Mouse (Mus musculus): ENCODE measurements around the gene Gm11437. TPM values are rescaled to one million over a fixed set of nuclear protein-coding genes. Genes with fewer than 3 reads are reported as not detected.
A peak's percentile ranks its signal among the peaks of the same experiment; 100 is the strongest.

Gm11437 gene
- polyA plus RNA-seq, 1 experiment from 2014 or later: not detected

DNA sequence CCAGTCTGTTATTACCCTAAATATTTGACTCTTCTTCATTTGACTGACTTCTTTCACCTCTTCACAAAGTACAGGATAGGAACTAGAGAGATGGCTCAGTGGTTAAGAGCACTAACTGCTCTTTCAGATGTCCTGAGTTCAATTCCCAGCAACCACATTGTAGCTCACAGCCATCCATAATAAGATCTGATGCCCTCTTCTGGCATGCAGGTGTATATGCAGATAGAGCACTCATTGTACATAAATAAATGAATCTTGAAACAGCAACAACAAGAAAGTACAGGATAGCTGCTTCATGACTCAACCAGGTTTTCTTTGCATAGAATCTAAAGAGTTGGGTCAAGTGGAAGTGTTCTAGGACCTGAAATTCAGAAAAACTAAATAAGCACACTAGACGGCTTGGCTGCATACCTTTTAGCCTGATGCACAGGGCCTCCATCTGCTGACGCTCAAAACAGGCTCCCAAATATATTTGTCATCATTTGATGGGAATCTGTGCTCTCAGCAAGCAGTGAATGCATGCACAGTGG, 32.9 kb downstream of the Gm11437 start:
- H3K9ac ChIP-seq: no peak overlapping the region
- no peaks in the 10 kb centered on the region for H3K27me3 ChIP-seq
- 0 out of 2 replicates have a peak, but pooled peaks cover 7% of the 10 kb centered on the region for H3K4me1 ChIP-seq (replicated peaks)
- H3K4me3 ChIP-seq: no peak overlapping the region
- ATAC-seq (replicated peaks; ENCODE audit: insufficient number of reproducible peaks, insufficient read depth, low FRiP score, low read depth): no peak
- WGBS: 82% methylated on average over 2 of the region's 2 CpGs
- no peaks in the 10 kb centered on the region for H3K9me3 ChIP-seq (replicated peaks)
- H3K36me3 ChIP-seq: no peaks in the 10 kb centered on the region
- H3K4me2 ChIP-seq: no peak overlapping the region
- H3K27ac ChIP-seq: no peak overlapping the region

DNA sequence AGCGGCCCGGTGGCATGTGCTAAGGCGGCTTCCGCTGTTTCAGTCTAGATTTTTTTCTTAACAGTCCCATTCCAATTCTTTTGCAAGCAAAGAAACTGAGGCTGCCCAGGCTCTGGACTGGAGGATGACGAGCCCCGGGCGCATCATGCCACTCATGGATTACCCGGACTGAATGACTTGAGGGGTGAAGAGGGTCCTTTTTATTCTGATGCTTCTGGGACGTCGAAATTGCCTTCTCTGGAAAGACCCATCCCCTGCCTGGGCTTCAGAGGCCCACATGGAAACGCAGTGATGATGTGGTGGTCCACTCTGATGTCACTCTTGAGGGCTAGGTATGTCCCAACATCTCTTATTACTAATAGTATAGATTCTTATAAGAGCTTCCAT, 37.5 kb downstream of the Gm11437 start:
- H3K4me3 ChIP-seq: peak overlapping the region; percentile 76
- H3K9ac ChIP-seq: peak overlapping the region; percentile 34
- H3K27ac ChIP-seq: no peak overlapping the region
- no peaks in the 10 kb centered on the region for H3K27me3 ChIP-seq
- ATAC-seq (replicated peaks; ENCODE audit: insufficient number of reproducible peaks, insufficient read depth, low FRiP score, low read depth): no peak
- WGBS: 4% methylated on average over 11 of the region's 11 CpGs
- peak overlapping the region; percentile 68 for H3K4me2 ChIP-seq
- peaks cover 11% of the 10 kb centered on the region for H3K36me3 ChIP-seq
- no peaks in the 10 kb centered on the region for H3K9me3 ChIP-seq (replicated peaks)
- H3K4me1 ChIP-seq (replicated peaks): peaks cover 8% of the 10 kb centered on the region; the same call in 1 of the 2 replicates

DNA sequence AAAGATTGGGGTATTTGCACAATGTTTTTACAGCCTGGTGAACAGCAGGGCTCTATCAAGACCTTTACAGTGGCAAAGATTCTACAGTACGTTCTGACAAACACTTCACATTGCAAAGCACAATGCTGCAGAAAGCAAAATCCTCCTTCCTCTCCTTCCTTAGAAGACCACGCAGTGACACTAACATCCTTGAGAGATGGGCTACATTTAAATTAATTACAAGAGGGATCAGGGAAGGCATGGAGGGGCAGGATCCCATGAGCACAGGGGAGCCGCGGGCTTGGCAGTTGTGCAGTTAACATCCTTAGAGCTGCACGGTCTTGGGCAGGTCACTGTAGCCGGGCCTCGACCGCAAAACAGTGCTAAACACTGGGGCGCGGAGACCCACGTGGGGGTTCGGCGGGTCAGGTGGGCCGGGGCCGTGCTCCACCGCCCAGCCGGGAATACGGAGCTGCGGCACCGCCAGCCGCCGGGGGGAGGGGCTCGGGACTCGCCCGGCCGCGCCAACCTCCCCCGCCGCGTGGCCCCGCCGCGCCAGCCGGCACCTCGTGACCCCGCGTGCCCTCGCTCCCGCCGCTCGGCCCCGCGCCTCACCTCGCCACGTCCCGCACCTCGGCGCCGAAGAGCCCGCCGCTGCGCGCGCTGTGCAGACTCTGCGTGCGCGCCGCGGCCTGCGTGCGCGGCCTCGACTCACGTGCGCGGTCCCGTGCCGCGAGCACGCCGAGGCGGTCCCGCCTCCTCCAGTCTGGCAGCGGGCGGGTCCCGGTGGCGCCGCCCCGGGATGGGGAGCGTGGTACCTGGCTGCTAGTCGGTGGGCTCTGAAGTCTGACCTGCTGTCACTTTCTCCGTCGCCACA, 38.1 kb downstream of the Gm11437 start, which contains the start of the genes Tada2a and Acaca:
TSS of gene Tada2a (minus strand) at position 658 of the 856 bp plus-strand sequence.
TSS of gene Acaca (plus strand) at position 730 of the 856 bp plus-strand sequence.
- H3K9me3 ChIP-seq (replicated peaks): no peaks in the 10 kb centered on the region
- H3K36me3 ChIP-seq: peaks cover 11% of the 10 kb centered on the region
- H3K4me1 ChIP-seq (replicated peaks): peaks cover 8% of the 10 kb centered on the region; the same call in 1 of the 2 replicates
- peak within 1 kb of the TSS; percentile 76 for H3K4me3 ChIP-seq
- H3K27me3 ChIP-seq: no peaks in the 10 kb centered on the region
- H3K4me2 ChIP-seq: peak within 1 kb of the TSS; percentile 68
- peak within 1 kb of the TSS; percentile 55 for H3K27ac ChIP-seq
- peak within 1 kb of the TSS; percentile 82 for H3K9ac ChIP-seq
- under 1% methylated on average over 78 of the region's 83 CpGs for WGBS
- ATAC-seq (replicated peaks; ENCODE audit: insufficient number of reproducible peaks, insufficient read depth, low FRiP score, low read depth): peak; percentile 90

DNA sequence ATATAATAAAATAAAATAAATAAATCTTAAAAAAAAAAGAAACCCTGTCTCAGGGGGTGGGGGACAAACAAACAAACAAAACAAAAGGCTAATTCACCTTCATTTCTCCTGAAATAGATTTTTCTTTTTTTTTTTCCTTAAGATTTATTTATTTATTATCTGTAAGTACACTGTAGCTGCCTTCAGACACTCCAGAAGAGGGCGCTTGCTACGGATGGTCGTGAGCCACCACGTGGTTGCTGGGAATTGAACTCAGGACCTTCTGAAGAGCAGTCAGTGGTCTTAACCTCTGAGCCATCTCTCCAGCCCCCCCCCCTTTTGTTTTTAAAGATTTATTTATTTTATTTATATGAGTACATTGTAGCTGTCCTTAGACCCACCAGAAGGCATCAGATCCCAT, 39.3 kb downstream of the Gm11437 start:
- Histone ChIP-seq H3K36me3 (peaks cover 11% of the 10 kb centered on the region), H3K27me3 (no peaks in the 10 kb centered on the region), H3K4me1 (replicated peaks) (peaks cover 8% of the 10 kb centered on the region; the same call in 1 of the 2 replicates), H3K27ac (no peak overlapping the region), H3K9ac (no peak overlapping the region), H3K4me3 (no peak overlapping the region; the same call in 1 of the 2 replicates), H3K4me2 (no peak overlapping the region), H3K9me3 (replicated peaks) (no peaks in the 10 kb centered on the region)
- ATAC-seq (replicated peaks; ENCODE audit: insufficient number of reproducible peaks, insufficient read depth, low FRiP score, low read depth): no peak
- WGBS: 78% methylated on average over 4 of the region's 4 CpGs

DNA sequence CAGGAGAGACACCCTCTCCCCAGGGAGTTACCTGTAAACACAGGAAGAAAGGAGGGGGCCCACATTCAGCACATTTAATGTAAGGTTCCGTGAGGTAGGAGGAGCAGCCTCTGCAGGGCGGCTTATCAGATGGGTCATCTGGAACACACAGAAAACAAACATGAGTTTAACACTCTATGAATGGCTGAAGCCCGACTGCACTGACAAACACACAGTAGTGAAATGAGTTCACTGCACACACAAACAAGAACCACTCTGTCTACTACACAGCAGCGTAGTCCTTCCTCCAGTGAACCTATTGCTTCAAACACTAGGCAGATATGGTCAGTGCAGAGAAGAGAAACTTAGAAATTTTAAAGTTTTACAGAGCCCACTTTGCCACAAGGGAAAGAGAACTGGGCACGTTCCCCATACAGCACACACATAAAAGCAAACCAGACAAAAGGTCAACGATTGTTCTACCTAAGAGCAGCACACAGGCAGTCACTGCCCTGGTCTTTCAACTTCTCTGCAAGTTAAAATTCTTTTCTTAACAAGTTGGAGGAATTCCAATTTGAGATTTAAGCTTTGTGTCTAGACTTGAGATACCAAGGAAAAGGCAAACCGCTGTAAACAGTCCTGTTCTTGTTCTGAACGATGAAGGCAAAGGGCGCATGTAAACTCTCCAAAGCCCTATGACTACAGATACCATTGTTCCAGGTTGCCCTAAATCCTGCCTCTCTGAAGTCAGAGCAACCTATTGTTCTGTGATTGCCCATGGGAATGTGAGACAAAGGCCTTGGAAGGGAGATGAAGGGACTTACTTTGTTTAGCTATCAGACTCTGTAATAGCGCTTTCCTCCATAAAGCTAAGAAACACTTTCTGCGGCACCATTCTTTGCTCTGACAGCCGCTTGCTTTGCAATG, 46.0 kb downstream of the Gm11437 start:
- Histone ChIP-seq H3K4me1 (replicated peaks) (no peaks in the 10 kb centered on the region), H3K4me2 (no peak overlapping the region), H3K9me3 (replicated peaks) (no peaks in the 10 kb centered on the region), H3K4me3 (no peak overlapping the region), H3K9ac (no peak overlapping the region), H3K36me3 (peaks cover 38% of the 10 kb centered on the region), H3K27ac (no peak overlapping the region), H3K27me3 (no peaks in the 10 kb centered on the region)
- WGBS: 66% methylated on average over 12 of the region's 12 CpGs
- no peak for ATAC-seq (replicated peaks; ENCODE audit: insufficient number of reproducible peaks, insufficient read depth, low FRiP score, low read depth)

DNA sequence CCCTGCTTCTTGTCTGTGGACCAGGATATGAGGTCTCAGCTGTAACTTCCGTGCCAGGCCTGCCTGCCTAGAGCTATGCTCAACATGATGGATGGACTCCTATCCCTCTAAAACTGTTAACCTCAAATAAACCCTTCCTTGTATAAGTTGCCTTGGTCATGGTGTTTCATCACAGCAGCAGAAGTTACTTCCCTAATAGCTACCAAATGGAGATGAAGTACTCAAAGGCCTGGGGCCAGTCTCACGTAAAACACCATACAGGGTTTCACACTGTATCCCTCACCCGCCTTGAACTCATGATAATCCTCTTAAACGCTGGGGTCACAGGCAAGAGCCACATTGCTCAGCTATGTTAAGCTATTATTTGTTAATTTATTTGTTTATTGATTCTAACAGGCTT, 49.8 kb downstream of the Gm11437 start:
- Histone ChIP-seq H3K4me2 (no peak overlapping the region), H3K27me3 (no peaks in the 10 kb centered on the region), H3K9me3 (replicated peaks) (no peaks in the 10 kb centered on the region), H3K36me3 (peaks cover 32% of the 10 kb centered on the region), H3K4me3 (no peak overlapping the region), H3K27ac (no peak overlapping the region), H3K4me1 (replicated peaks) (peaks cover 7% of the 10 kb centered on the region; the same call in 1 of the 2 replicates), H3K9ac (no peak overlapping the region)
- 90% methylated on average over 4 of the region's 4 CpGs for WGBS
- ATAC-seq (replicated peaks; ENCODE audit: insufficient number of reproducible peaks, insufficient read depth, low FRiP score, low read depth): no peak

DNA sequence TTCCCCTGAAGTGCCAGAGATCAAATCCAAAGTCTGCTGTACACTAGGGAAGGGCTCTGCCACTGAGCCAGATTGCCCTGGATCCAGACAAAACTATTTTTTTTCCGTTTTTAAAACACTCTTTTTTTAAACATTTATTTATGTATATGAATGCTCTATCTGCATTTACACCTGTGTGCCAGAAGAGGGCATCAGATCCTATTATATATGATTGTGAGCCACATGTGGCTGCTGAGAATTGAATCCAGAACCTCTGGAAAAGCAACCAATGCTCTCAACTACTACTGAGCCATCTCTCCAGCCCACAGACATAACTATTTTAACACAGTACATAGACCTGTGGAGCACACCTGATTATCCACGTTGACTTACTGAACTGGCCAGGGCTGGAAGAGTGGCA, 51.1 kb downstream of the Gm11437 start:
- no peak for ATAC-seq (replicated peaks; ENCODE audit: insufficient number of reproducible peaks, insufficient read depth, low FRiP score, low read depth)
- peaks cover 32% of the 10 kb centered on the region for H3K36me3 ChIP-seq
- H3K9ac ChIP-seq: no peak overlapping the region
- H3K27me3 ChIP-seq: no peaks in the 10 kb centered on the region
- H3K4me2 ChIP-seq: no peak overlapping the region
- H3K27ac ChIP-seq: no peak overlapping the region
- WGBS: 61% methylated on average over 2 of the region's 2 CpGs
- H3K4me1 ChIP-seq (replicated peaks): peaks cover 7% of the 10 kb centered on the region; the same call in 1 of the 2 replicates
- H3K4me3 ChIP-seq: no peak overlapping the region
- H3K9me3 ChIP-seq (replicated peaks): no peaks in the 10 kb centered on the region

DNA sequence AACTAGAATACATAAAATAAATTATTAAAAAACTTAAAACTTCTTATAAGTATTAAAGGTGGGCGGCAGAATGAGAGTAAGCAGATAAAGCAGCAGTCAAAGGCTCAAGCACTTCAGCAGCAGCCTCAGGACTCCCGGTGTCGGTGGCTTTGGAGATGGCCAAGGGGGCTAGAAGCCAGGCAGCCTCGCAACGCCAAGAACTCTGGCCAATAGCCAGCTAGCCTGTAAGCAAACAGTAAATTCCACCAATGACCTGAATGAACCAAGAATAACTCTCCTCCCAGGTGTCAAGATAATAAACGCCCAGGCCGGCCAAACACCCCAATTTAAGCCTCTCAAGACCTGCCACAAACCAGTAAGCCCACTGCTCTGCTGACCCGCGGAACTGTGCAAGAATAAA, 51.6 kb downstream of the Gm11437 start:
- H3K27me3 ChIP-seq: no peaks in the 10 kb centered on the region
- no peak overlapping the region for H3K4me3 ChIP-seq
- H3K9me3 ChIP-seq (replicated peaks): no peaks in the 10 kb centered on the region
- H3K36me3 ChIP-seq: peaks cover 29% of the 10 kb centered on the region
- no peak overlapping the region for H3K4me2 ChIP-seq
- H3K9ac ChIP-seq: no peak overlapping the region
- WGBS: 43% methylated on average over 9 of the region's 9 CpGs
- ATAC-seq (replicated peaks; ENCODE audit: insufficient number of reproducible peaks, insufficient read depth, low FRiP score, low read depth): no peak
- H3K27ac ChIP-seq: no peak overlapping the region
- peaks cover 7% of the 10 kb centered on the region; the same call in 1 of the 2 replicates for H3K4me1 ChIP-seq (replicated peaks)

DNA sequence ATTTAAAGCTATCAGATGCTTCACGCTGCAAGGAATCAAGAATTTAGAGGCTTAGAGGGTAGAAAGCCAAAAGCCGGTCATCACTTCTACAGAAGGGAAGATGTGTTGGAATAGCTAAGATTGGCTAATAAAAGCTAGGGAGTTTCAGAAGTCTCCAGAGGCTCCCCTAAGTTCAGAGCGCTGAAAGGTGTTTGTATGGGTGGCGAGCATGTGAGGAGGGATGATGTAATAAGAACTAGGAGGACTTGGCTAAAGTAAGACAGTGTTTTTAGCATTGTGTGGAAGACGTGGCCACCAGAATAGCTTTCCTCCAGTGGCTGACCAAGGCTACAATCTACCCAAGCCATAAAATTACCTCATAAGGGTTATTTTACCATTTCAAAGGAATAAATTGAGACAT, 53.7 kb downstream of the Gm11437 start:
- Histone ChIP-seq H3K4me2 (no peak overlapping the region), H3K9ac (no peak overlapping the region), H3K36me3 (peaks cover 23% of the 10 kb centered on the region), H3K27ac (no peak overlapping the region), H3K4me3 (no peak overlapping the region), H3K4me1 (replicated peaks) (peaks cover 7% of the 10 kb centered on the region; the same call in 1 of the 2 replicates), H3K9me3 (replicated peaks) (no peaks in the 10 kb centered on the region), H3K27me3 (no peaks in the 10 kb centered on the region)
- 85% methylated on average over 5 of the region's 5 CpGs for WGBS
- ATAC-seq (replicated peaks; ENCODE audit: insufficient number of reproducible peaks, insufficient read depth, low FRiP score, low read depth): no peak

DNA sequence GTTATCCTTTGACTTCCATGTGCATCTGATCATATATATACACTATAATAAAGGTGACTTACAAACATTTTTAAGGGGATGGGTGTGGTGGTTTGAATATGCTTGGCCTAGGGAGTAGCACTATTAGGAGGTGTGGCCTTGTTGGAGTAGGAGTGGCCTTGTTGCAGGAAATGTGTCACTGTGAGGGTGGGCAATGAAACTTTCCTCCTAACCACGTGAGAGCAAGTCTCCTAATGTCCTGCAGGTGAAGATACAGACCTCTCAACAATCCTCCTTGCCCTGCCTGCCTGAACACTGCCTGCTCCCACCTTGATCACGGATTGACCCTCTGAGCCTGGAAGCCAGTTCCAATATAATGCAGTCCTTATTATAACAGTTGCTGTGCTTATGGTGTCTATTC, 60.1 kb downstream of the Gm11437 start:
- Histone ChIP-seq H3K9me3 (replicated peaks) (no peaks in the 10 kb centered on the region), H3K4me2 (no peak overlapping the region), H3K36me3 (peaks cover 55% of the 10 kb centered on the region), H3K27me3 (no peaks in the 10 kb centered on the region), H3K4me3 (no peak overlapping the region), H3K4me1 (replicated peaks) (no peaks in the 10 kb centered on the region), H3K27ac (no peak overlapping the region), H3K9ac (no peak overlapping the region)
- ATAC-seq (replicated peaks; ENCODE audit: insufficient number of reproducible peaks, insufficient read depth, low FRiP score, low read depth): no peak
- 63% methylated on average over 2 of the region's 2 CpGs for WGBS

DNA sequence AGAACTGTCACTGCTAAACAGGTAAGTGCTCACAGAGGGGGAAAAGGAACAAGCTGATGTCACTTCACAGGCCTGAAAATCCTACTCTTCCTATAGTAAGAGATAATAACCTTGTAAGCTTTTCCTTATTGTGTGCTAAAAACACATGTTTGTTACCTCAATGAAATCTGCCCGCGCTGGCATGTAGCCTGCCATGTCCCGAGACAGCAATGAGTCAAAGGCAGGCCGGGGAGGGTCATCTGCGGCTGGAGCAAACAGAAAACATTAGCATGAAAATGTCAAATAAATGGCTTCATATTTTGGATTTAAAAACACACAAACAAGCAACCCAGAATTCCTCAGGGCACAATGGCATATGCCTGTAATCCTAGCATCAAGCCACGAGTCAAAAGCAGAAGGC, 63.2 kb downstream of the Gm11437 start:
- H3K9me3 ChIP-seq (replicated peaks): no peaks in the 10 kb centered on the region
- no peak overlapping the region for H3K27ac ChIP-seq
- no peak for ATAC-seq (replicated peaks; ENCODE audit: insufficient number of reproducible peaks, insufficient read depth, low FRiP score, low read depth)
- no peak overlapping the region for H3K4me3 ChIP-seq
- H3K36me3 ChIP-seq: peaks cover 51% of the 10 kb centered on the region
- no peak overlapping the region for H3K9ac ChIP-seq
- no peak overlapping the region for H3K4me2 ChIP-seq
- H3K27me3 ChIP-seq: no peaks in the 10 kb centered on the region
- peaks cover 4% of the 10 kb centered on the region for H3K4me1 ChIP-seq (replicated peaks)
- WGBS: 87% methylated on average over 6 of the region's 6 CpGs

Measured in heart, embryonic 15.5 days (tissue).